Comparison of ENCODE assay signal across 23 mouse cellular contexts in the genomic region with DNA sequence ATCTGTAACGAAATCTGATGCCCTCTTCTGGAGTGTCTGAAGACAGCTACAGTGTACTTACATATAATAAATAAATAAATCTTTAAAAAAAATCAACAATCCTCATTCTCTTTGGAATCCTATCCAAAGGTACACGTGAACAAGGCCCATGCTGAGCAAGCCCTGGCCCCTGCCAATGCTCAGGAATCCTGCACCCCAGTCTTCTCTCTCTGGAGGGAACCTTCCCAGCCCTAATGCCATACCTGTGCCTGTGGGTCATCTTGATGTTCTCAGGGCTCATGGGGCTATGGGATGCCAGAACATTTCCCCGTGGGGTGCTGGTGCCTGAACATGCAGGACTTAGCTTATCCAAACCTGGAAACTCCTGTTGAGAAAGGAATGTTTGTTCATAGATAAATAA. TPM values are rescaled to one million over a fixed set of nuclear protein-coding genes. Genes with fewer than 3 reads are reported as not detected.
DNase-seq lines count a peak whose midpoint lies in the region; ATAC-seq and TF ChIP-seq lines count a peak whose summit lies in the region.
"Had no signal": no experiment of that assay in that cellular context is flagged by ENCODE, and none has a peak within 500 bp of the region (broad histone marks: within the 10 kb centered on the region; RNA-seq: fewer than 3 reads in every experiment).

No protein-coding gene starts in this region.

- no peak overlapping the region for H3K27ac ChIP-seq in heart, embryonic 10.5 days
- H3K27ac ChIP-seq in heart, embryonic 12.5 days (ENCODE audit: poor library complexity, severe bottlenecking) = no peak overlapping the region
- peak overlapping the region; percentile 62; the same call in 1 of the 2 replicates for H3K27ac ChIP-seq in left cerebral cortex, adult 2 months
- H3K27ac ChIP-seq: embryonic facial prominence, embryonic 10.5 days; embryonic facial prominence, embryonic 12.5 days; forebrain, embryonic 13.5 days; forebrain, embryonic 15.5 days had no signal

- intact Hi-C loops in left cerebral cortex, adult 2 months (cut with DNase I) = no loop called here

- 72% methylated on average over 3 of the region's 3 CpGs for WGBS in heart, embryonic 10.5 days
- WGBS in heart, embryonic 12.5 days = 70% methylated on average over 3 of the region's 3 CpGs

- no peak for TF ChIP-seq CTCF in left cerebral cortex, adult 2 months (IDR thresholded peaks at IDR 0.05)

- no peaks in the 10 kb centered on the region; the same call in 1 of the 2 replicates for H3K27me3 ChIP-seq in heart, embryonic 10.5 days (ENCODE audit: insufficient read depth, poor library complexity, severe bottlenecking)
- no peaks in the 10 kb centered on the region for H3K27me3 ChIP-seq in heart, embryonic 12.5 days (replicated peaks)
- H3K27me3 ChIP-seq: embryonic facial prominence, embryonic 12.5 days; forebrain, embryonic 13.5 days; forebrain, embryonic 15.5 days had no signal

- no peak overlapping the region for H3K4me3 ChIP-seq in heart, embryonic 10.5 days
- no peak overlapping the region for H3K4me3 ChIP-seq in heart, embryonic 12.5 days
- no peak overlapping the region for H3K4me3 ChIP-seq in left cerebral cortex, adult 2 months
- H3K4me3 ChIP-seq: embryonic facial prominence, embryonic 10.5 days; embryonic facial prominence, embryonic 12.5 days; forebrain, embryonic 13.5 days; forebrain, embryonic 15.5 days had no signal

- H3K9me3 ChIP-seq in heart, embryonic 10.5 days = no peaks in the 10 kb centered on the region
- H3K9me3 ChIP-seq in heart, embryonic 12.5 days (replicated peaks) = no peaks in the 10 kb centered on the region
- H3K9me3 ChIP-seq: embryonic facial prominence, embryonic 10.5 days; embryonic facial prominence, embryonic 12.5 days; forebrain, embryonic 13.5 days; forebrain, embryonic 15.5 days; G1E had no signal

- peak; percentile 1 for DNase-seq in gastrocnemius, postnatal 25 days
- DNase-seq in gastrocnemius, postnatal 10 days = no peak
- peak; percentile 61 for DNase-seq in heart, embryonic 10.5 days (ENCODE audit: low spot score)
- DNase-seq in left cerebral cortex, adult 2 months (ENCODE audit: extremely low spot score in 1 of 2, low spot score in 2 of 2) = peak in 1 of 2 experiments; percentile 9
- no peak for DNase-seq in left cerebral cortex, adult 9 months (ENCODE audit: low spot score in 2 of 2)
- DNase-seq: adrenal gland, adult 8-10 months; adrenal gland, postnatal 14 days; adrenal gland, postnatal 36 days; B cell, adult 2 months; cerebellum, adult 11-12 months; cerebellum, adult 2 months; cerebellum, adult 9-10 months; cerebellum, postnatal 10 days; cerebellum, postnatal 25 days had no signal

- no peak for ATAC-seq in heart, embryonic 12.5 days (ENCODE audit: insufficient number of reproducible peaks, low FRiP score)
- ATAC-seq: activated CD4-positive, CD25-positive, alpha-beta regulatory T cell, adult 4 months; CD4-positive, CD25-positive, alpha-beta regulatory T cell, adult 4 months; forebrain, embryonic 13.5 days; forebrain, embryonic 15.5 days; Patski had no signal

- H3K4me2 ChIP-seq in heart, embryonic 12.5 days = no peak overlapping the region
- H3K4me2 ChIP-seq: embryonic facial prominence, embryonic 12.5 days; forebrain, embryonic 13.5 days; forebrain, embryonic 15.5 days had no signal

- H3K36me3 ChIP-seq in heart, embryonic 10.5 days = no peaks in the 10 kb centered on the region
- no peaks in the 10 kb centered on the region for H3K36me3 ChIP-seq in heart, embryonic 12.5 days
- H3K36me3 ChIP-seq: embryonic facial prominence, embryonic 10.5 days; embryonic facial prominence, embryonic 12.5 days; G1E had no signal

- H3K9ac ChIP-seq in heart, embryonic 12.5 days = no peak overlapping the region
- H3K9ac ChIP-seq: forebrain, embryonic 13.5 days; forebrain, embryonic 15.5 days had no signal

- H3K4me1 ChIP-seq in heart, embryonic 10.5 days = no peaks in the 10 kb centered on the region
- H3K4me1 ChIP-seq in heart, embryonic 12.5 days (replicated peaks) = no peaks in the 10 kb centered on the region
- H3K4me1 ChIP-seq: forebrain, embryonic 13.5 days; forebrain, embryonic 15.5 days had no signal

RNA-seq across cellular contexts. Expression of a gene that starts 16.4 kb away (rescaled TPM):
- total RNA-seq in gastrocnemius, postnatal 25 days (2021) = 10 to 100 TPM; 54.3 to 55.0 TPM
- 10 to 100 TPM; 54.1 to 64.3 TPM for total RNA-seq in gastrocnemius, postnatal 10 days (2021)
- polyA plus RNA-seq in heart, embryonic 10.5 days (2016; fragmentation: Nextera tagmentation; extraction: Ambion mirVana) = 296 and 411 TPM in 2 replicates
- polyA plus RNA-seq in heart, embryonic 12.5 days (2016; fragmentation: Nextera tagmentation; extraction: Ambion mirVana) = 237 and 247 TPM in 2 replicates
- total RNA-seq in left cerebral cortex, adult 2 months (2021) = 100 to 1,000 TPM; 115 to 126 TPM

RNA-seq across cellular contexts. Expression of a gene that starts 20.9 kb away (rescaled TPM):
- 1 to 10 TPM; 6.2 to 6.3 TPM for total RNA-seq in gastrocnemius, postnatal 25 days (2021)
- 10 to 100 TPM; 12.1 to 14.9 TPM for total RNA-seq in gastrocnemius, postnatal 10 days (2021)
- polyA plus RNA-seq in heart, embryonic 10.5 days (2016; fragmentation: Nextera tagmentation; extraction: Ambion mirVana) = 6.1 and 10.8 TPM in 2 replicates
- polyA plus RNA-seq in heart, embryonic 12.5 days (2016; fragmentation: Nextera tagmentation; extraction: Ambion mirVana) = 9.2 and 9.3 TPM in 2 replicates
- 10 to 100 TPM; 57.1 to 57.2 TPM for total RNA-seq in left cerebral cortex, adult 2 months (2021)

Comparison
In these comparisons a context has a peak if more than half of its experiments do, and no peak if none do; other contexts are left out.
1. DNase-seq: peak in gastrocnemius, postnatal 25 days (single experiment) and heart, embryonic 10.5 days (single experiment); none in gastrocnemius, postnatal 10 days (single experiment) and left cerebral cortex, adult 9 months (0 of 2).